Mouse (Mus musculus): ENCODE data around the gene G6pc3. TPM values are rescaled to one million over a fixed set of nuclear protein-coding genes. Genes with fewer than 3 reads are reported as not detected.

Gene G6pc3
- polyA plus RNA-seq, 1 experiment from 2014 or later, result 23.7 TPM

GRCm38 (mm10) chr11:102221243-102221953 lies 32.0 kb downstream of the G6pc3 start:
- Histone ChIP-seq H3K4me2 (replicated peaks) (no peak overlapping the region), H3K4me3 (no peak overlapping the region), H3K27ac (replicated peaks) (no peak overlapping the region), H3K36me3 (peaks cover 11% of the 10 kb centered on the region; the same call in 1 of the 2 replicates), H3K27me3 (no peaks in the 10 kb centered on the region), H3K4me1 (peaks cover 81% of the 10 kb centered on the region), H3K9ac (replicated peaks) (no peak overlapping the region), H3K9me3 (no peaks in the 10 kb centered on the region)
- 86% methylated on average over 8 of the region's 8 CpGs for WGBS
- ATAC-seq (replicated peaks), result no peak

GRCm38 (mm10) chr11:102221954-102222351 lies 32.5 kb downstream of the G6pc3 start:
- H3K27ac ChIP-seq (replicated peaks), result no peak overlapping the region
- no peak for ATAC-seq (replicated peaks)
- H3K4me2 ChIP-seq (replicated peaks), result no peak overlapping the region
- H3K4me1 ChIP-seq, result peaks cover 81% of the 10 kb centered on the region
- H3K36me3 ChIP-seq, result peaks cover 11% of the 10 kb centered on the region; the same call in 1 of the 2 replicates
- no peak overlapping the region for H3K9ac ChIP-seq (replicated peaks)
- H3K9me3 ChIP-seq, result no peaks in the 10 kb centered on the region
- H3K4me3 ChIP-seq, result no peak overlapping the region
- WGBS, result 72% methylated on average over 8 of the region's 8 CpGs
- no peaks in the 10 kb centered on the region for H3K27me3 ChIP-seq

- H3K9ac ChIP-seq (replicated peaks), result no peak overlapping the region
- H3K4me3 ChIP-seq, result no peak overlapping the region
- H3K9me3 ChIP-seq, result no peaks in the 10 kb centered on the region
- no peak overlapping the region for H3K4me2 ChIP-seq (replicated peaks)
- no peak overlapping the region for H3K27ac ChIP-seq (replicated peaks)
- no peak for ATAC-seq (replicated peaks)
- WGBS, result 54% methylated on average over 6 of the region's 6 CpGs
- H3K27me3 ChIP-seq, result no peaks in the 10 kb centered on the region
- peaks cover 81% of the 10 kb centered on the region for H3K4me1 ChIP-seq
- H3K36me3 ChIP-seq, result peaks cover 11% of the 10 kb centered on the region; the same call in 1 of the 2 replicates
Measured at GRCm38 (mm10) chr11:102223166-102223565, 33.7 kb downstream of the G6pc3 start.

- no peak for ATAC-seq (replicated peaks)
- H3K27me3 ChIP-seq, result no peaks in the 10 kb centered on the region
- peak overlapping the region; percentile 31 for H3K4me2 ChIP-seq (replicated peaks)
- peaks cover 77% of the 10 kb centered on the region for H3K4me1 ChIP-seq
- peaks cover 11% of the 10 kb centered on the region; the same call in 1 of the 2 replicates for H3K36me3 ChIP-seq
- H3K4me3 ChIP-seq, result no peak overlapping the region
- H3K9me3 ChIP-seq, result no peaks in the 10 kb centered on the region
- H3K27ac ChIP-seq (replicated peaks), result no peak overlapping the region
- H3K9ac ChIP-seq (replicated peaks), result 0 out of 2 replicates have a peak overlapping the region, but pooled peaks have one; percentile 11
- WGBS, result 10% methylated on average over 22 of the region's 22 CpGs
Measured at GRCm38 (mm10) chr11:102224686-102225085, 35.3 kb downstream of the G6pc3 start.

- 61% methylated on average over 5 of the region's 5 CpGs for WGBS
- Histone ChIP-seq H3K9me3 (no peaks in the 10 kb centered on the region), H3K27ac (replicated peaks) (no peak overlapping the region), H3K36me3 (peaks cover 11% of the 10 kb centered on the region; the same call in 1 of the 2 replicates), H3K4me1 (peaks cover 73% of the 10 kb centered on the region), H3K27me3 (no peaks in the 10 kb centered on the region), H3K4me3 (no peak overlapping the region), H3K4me2 (replicated peaks) (peak overlapping the region; percentile 31), H3K9ac (replicated peaks) (0 out of 2 replicates have a peak overlapping the region, but pooled peaks have one; percentile 11)
- ATAC-seq (replicated peaks), result no peak
Measured at GRCm38 (mm10) chr11:102225221-102225620, 35.8 kb downstream of the G6pc3 start.

GRCm38 (mm10) chr11:102226067-102226978 lies 36.9 kb downstream of the G6pc3 start:
- ATAC-seq (replicated peaks), result no peak
- peak overlapping the region; percentile 87 for H3K4me3 ChIP-seq

GRCm38 (mm10) chr11:102227270-102228190 lies 38.1 kb downstream of the G6pc3 start:
- Histone ChIP-seq H3K27ac (replicated peaks) (peak overlapping the region; percentile 98), H3K36me3 (peaks cover 5% of the 10 kb centered on the region; the same call in 1 of the 2 replicates), H3K4me1 (peaks cover 75% of the 10 kb centered on the region), H3K9me3 (no peaks in the 10 kb centered on the region), H3K27me3 (no peaks in the 10 kb centered on the region), H3K4me3 (peak overlapping the region; percentile 87), H3K9ac (replicated peaks) (peak overlapping the region; percentile 95), H3K4me2 (replicated peaks) (peak overlapping the region; percentile 80)
- 3% methylated on average over 12 of the region's 12 CpGs for WGBS
- peak; percentile 44 for ATAC-seq (replicated peaks)

More at GRCm38 (mm10) chr11:102226067-102226978, 36.9 kb downstream of the G6pc3 start:
- H3K4me1 ChIP-seq, result peaks cover 75% of the 10 kb centered on the region
- H3K4me2 ChIP-seq (replicated peaks), result peak overlapping the region; percentile 80
- 55% methylated on average over 12 of the region's 12 CpGs for WGBS
- peak overlapping the region; percentile 98 for H3K27ac ChIP-seq (replicated peaks)
- no peaks in the 10 kb centered on the region for H3K27me3 ChIP-seq
- H3K9ac ChIP-seq (replicated peaks), result peak overlapping the region; percentile 95; the same call in 1 of the 2 replicates
- H3K9me3 ChIP-seq, result no peaks in the 10 kb centered on the region
- H3K36me3 ChIP-seq, result peaks cover 11% of the 10 kb centered on the region; the same call in 1 of the 2 replicates

GRCm38 (mm10) chr11:102228191-102228545 lies 38.7 kb downstream of the G6pc3 start:
- no peak; the same call in none of the 2 replicates for ATAC-seq (replicated peaks)

GRCm38 (mm10) chr11:102228646-102229268 lies 39.3 kb downstream of the G6pc3 start:
- Histone ChIP-seq H3K4me2 (replicated peaks) (peak overlapping the region; percentile 80), H3K27ac (replicated peaks) (peak overlapping the region; percentile 98), H3K9me3 (no peaks in the 10 kb centered on the region), H3K4me1 (peaks cover 63% of the 10 kb centered on the region), H3K9ac (replicated peaks) (peak overlapping the region; percentile 95), H3K36me3 (no peaks in the 10 kb centered on the region), H3K27me3 (no peaks in the 10 kb centered on the region), H3K4me3 (peak overlapping the region; percentile 87)
- ATAC-seq (replicated peaks), result no peak
- WGBS, result 7% methylated on average over 7 of the region's 7 CpGs

More at GRCm38 (mm10) chr11:102228191-102228545, 38.7 kb downstream of the G6pc3 start:
- Histone ChIP-seq H3K9ac (replicated peaks) (peak overlapping the region; percentile 95), H3K36me3 (no peaks in the 10 kb centered on the region; the same call in 1 of the 2 replicates), H3K4me3 (peak overlapping the region; percentile 87), H3K27me3 (no peaks in the 10 kb centered on the region), H3K9me3 (no peaks in the 10 kb centered on the region), H3K4me1 (peaks cover 69% of the 10 kb centered on the region), H3K4me2 (replicated peaks) (peak overlapping the region; percentile 80), H3K27ac (replicated peaks) (peak overlapping the region; percentile 98)
- 8% methylated on average over 9 of the region's 9 CpGs for WGBS

GRCm38 (mm10) chr11:102229331-102229953 lies 40.0 kb downstream of the G6pc3 start:
- ATAC-seq (replicated peaks), result peak; percentile 48
- H3K27me3 ChIP-seq, result no peaks in the 10 kb centered on the region
- peaks cover 57% of the 10 kb centered on the region for H3K4me1 ChIP-seq
- WGBS, result under 1% methylated on average over 43 of the region's 47 CpGs
- H3K27ac ChIP-seq (replicated peaks), result peak overlapping the region; percentile 98
- no peaks in the 10 kb centered on the region for H3K9me3 ChIP-seq
- peak overlapping the region; percentile 87 for H3K4me3 ChIP-seq
- peak overlapping the region; percentile 95 for H3K9ac ChIP-seq (replicated peaks)
- H3K4me2 ChIP-seq (replicated peaks), result peak overlapping the region; percentile 80
- no peaks in the 10 kb centered on the region for H3K36me3 ChIP-seq

Measured in forebrain, embryonic 15.5 days (tissue).